Mouse (Mus musculus) CD4-positive, CD25-positive, alpha-beta regulatory T cell, adult 2 months (primary cell): ENCODE measurements around the gene Nedd1.

Experiments used
- DNase-seq: peaks from one replicate; pipeline ENCODE4 v3.0.0-alpha.2; 2012; ENCODE audit warnings: low read depth, low spot score

Gene Nedd1

GRCm38 (mm10) chr10:92721771-92722619 lies at the start of gene Nedd1:
Nedd1 (minus strand) TSS chr10:92722420.
- peak; percentile 97 for DNase-seq

GRCm38 (mm10) chr10:92754359-92754758 lies 32.1 kb upstream of the Nedd1 start:
- DNase-seq: no peak

- DNase-seq: no peak
These were observed 8.1 kb upstream of the Nedd1 start for GRCm38 (mm10) chr10:92730339-92730738.

- no peak for DNase-seq
These were observed 6.5 kb upstream of the Nedd1 start for GRCm38 (mm10) chr10:92728723-92729122.

- DNase-seq: no peak
These were observed 384 bp upstream of the Nedd1 start for GRCm38 (mm10) chr10:92722620-92722988.

GRCm38 (mm10) chr10:92699032-92699431 lies 23.2 kb downstream of the Nedd1 start:
- DNase-seq: no peak

GRCm38 (mm10) chr10:92675056-92675455 lies 47.2 kb downstream of the Nedd1 start:
- no peak for DNase-seq

GRCm38 (mm10) chr10:92671906-92672305 lies 50.3 kb downstream of the Nedd1 start:
- no peak for DNase-seq

GRCm38 (mm10) chr10:92665287-92665686 lies 56.9 kb downstream of the Nedd1 start:
- DNase-seq: no peak

GRCm38 (mm10) chr10:92653266-92653665 lies 69.0 kb downstream of the Nedd1 start:
- DNase-seq: no peak

GRCm38 (mm10) chr10:92652399-92652920 lies 69.8 kb downstream of the Nedd1 start:
- DNase-seq: no peak

- DNase-seq: no peak
These were observed 71.0 kb downstream of the Nedd1 start for GRCm38 (mm10) chr10:92651266-92651665.

- no peak for DNase-seq
These were observed 73.1 kb downstream of the Nedd1 start for GRCm38 (mm10) chr10:92649096-92649495.

GRCm38 (mm10) chr10:92647691-92648090 lies 74.5 kb downstream of the Nedd1 start:
- DNase-seq: no peak

- no peak for DNase-seq
These were observed 78.2 kb downstream of the Nedd1 start for GRCm38 (mm10) chr10:92643995-92644394.

GRCm38 (mm10) chr10:92641032-92641431 lies 81.2 kb downstream of the Nedd1 start:
- DNase-seq: no peak
